In genomic region chr13:3833644-3834043, GRCm38 (mm10) we compare ENCODE assay signal across 32 mouse cellular contexts. TPM values are rescaled to one million over a fixed set of nuclear protein-coding genes. Genes with fewer than 3 reads are reported as not detected.
"Had no signal": no experiment of that assay in that cellular context is flagged by ENCODE, and none has a peak within 500 bp of the region (broad histone marks: within the 10 kb centered on the region; RNA-seq: fewer than 3 reads in every experiment).

No protein-coding gene starts in this region.

RNA-seq across cellular contexts. Expression of gene Calm4, which starts 3.9 kb away (rescaled TPM):
- total RNA-seq: gastrocnemius, adult 2 months; gastrocnemius, postnatal 10 days; gastrocnemius, postnatal 25 days; granulocyte monocyte progenitor cell, adult 5-6 weeks; heart, adult 18-20 months; heart, adult 8-10 months; heart, postnatal 10 days; heart, postnatal 25 days; heart, postnatal 4 days; layer of hippocampus, adult 2 months; layer of hippocampus, postnatal 10 days; layer of hippocampus, postnatal 25 days; left cerebral cortex, adult 2 months; left cerebral cortex, postnatal 14 days; left cerebral cortex, postnatal 36 days had no signal
- polyA plus RNA-seq: frontal cortex, adult 2 months; heart, embryonic 10.5 days; heart, embryonic 12.5 days; heart, embryonic 14.5 days; heart, embryonic 16.5 days; hindbrain, embryonic 10.5 days; hindbrain, embryonic 12.5 days; hindbrain, embryonic 14.5 days; inflammation-experienced regulatory T-cells, adult 6 months; intestine, embryonic 15.5 days; intestine, postnatal 0 days; kidney, embryonic 14.5 days; kidney, embryonic 16.5 days; limb, embryonic 10.5 days; limb, embryonic 12.5 days had no signal

RNA-seq across cellular contexts. Expression of gene Calm5, which starts 20.3 kb away (rescaled TPM):
- total RNA-seq: gastrocnemius, adult 2 months; gastrocnemius, postnatal 10 days; gastrocnemius, postnatal 25 days; gastrocnemius, postnatal 4 days; granulocyte monocyte progenitor cell, adult 5-6 weeks; heart, adult 18-20 months; heart, adult 8-10 months; heart, postnatal 10 days; heart, postnatal 25 days; heart, postnatal 4 days; layer of hippocampus, adult 2 months; layer of hippocampus, postnatal 10 days; layer of hippocampus, postnatal 25 days; left cerebral cortex, adult 2 months; left cerebral cortex, postnatal 14 days; left cerebral cortex, postnatal 36 days had no signal
- polyA plus RNA-seq: frontal cortex, adult 2 months; heart, embryonic 10.5 days; heart, embryonic 12.5 days; heart, embryonic 14.5 days; heart, embryonic 16.5 days; hindbrain, embryonic 10.5 days; hindbrain, embryonic 12.5 days; hindbrain, embryonic 14.5 days; hindbrain, embryonic 16.5 days; inflammation-experienced regulatory T-cells, adult 6 months; intestine, embryonic 15.5 days; intestine, postnatal 0 days; kidney, embryonic 14.5 days; kidney, embryonic 16.5 days; limb, embryonic 10.5 days; limb, embryonic 12.5 days had no signal

RNA-seq across cellular contexts. Expression of gene Calml3, which starts 29.5 kb away (rescaled TPM):
- total RNA-seq: gastrocnemius, adult 2 months; gastrocnemius, postnatal 10 days; gastrocnemius, postnatal 25 days; granulocyte monocyte progenitor cell, adult 5-6 weeks; heart, adult 18-20 months; heart, adult 8-10 months; heart, postnatal 10 days; heart, postnatal 25 days; heart, postnatal 4 days; layer of hippocampus, adult 2 months; layer of hippocampus, postnatal 10 days; layer of hippocampus, postnatal 25 days; left cerebral cortex, adult 2 months; left cerebral cortex, postnatal 14 days; left cerebral cortex, postnatal 36 days had no signal
- polyA plus RNA-seq: frontal cortex, adult 2 months; heart, embryonic 10.5 days; heart, embryonic 12.5 days; heart, embryonic 14.5 days; hindbrain, embryonic 12.5 days; hindbrain, embryonic 14.5 days; hindbrain, embryonic 16.5 days; inflammation-experienced regulatory T-cells, adult 6 months; intestine, embryonic 15.5 days; intestine, postnatal 0 days; limb, embryonic 10.5 days had no signal
